Mouse (Mus musculus) liver, embryonic 12.5 days (tissue): ENCODE measurements around the gene Tmem170. TPM values are rescaled to one million over a fixed set of nuclear protein-coding genes. Genes with fewer than 3 reads are reported as not detected.

Experiments used
- ATAC-seq: fragments of 200-750 bp; cut with Nextera tagmentation; 2 replicates; pipeline ENCODE4 v1.8.0; 2017; ENCODE audit warnings: moderate number of reproducible peaks, mild to moderate bottlenecking, moderate library complexity
- H3K27ac ChIP-seq: fragments of 300-500 bp; sonication (generic); 2 replicates; pipeline ENCODE4 v1.5.1; 2016; ENCODE audit warnings: mild to moderate bottlenecking
- H3K27me3 ChIP-seq: fragments of 300-500 bp; sonication (generic); replicated peaks from 2 replicates; pipeline ENCODE4 v1.6.1; 2016; ENCODE audit warnings: mild to moderate bottlenecking, moderate library complexity
- H3K36me3 ChIP-seq: fragments of 300-500 bp; sonication (generic); 2 replicates; pipeline ENCODE4 v1.6.1; 2016; ENCODE audit warnings: mild to moderate bottlenecking, moderate library complexity
- H3K4me1 ChIP-seq: fragments of 300-500 bp; sonication (generic); 2 replicates; pipeline ENCODE4 v1.6.1; 2016
- H3K4me2 ChIP-seq: fragments of 300-500 bp; sonication (generic); 2 replicates; pipeline ENCODE4 v1.6.1; 2016; ENCODE audit warnings: mild to moderate bottlenecking, moderate library complexity
- H3K4me3 ChIP-seq: fragments of 300-500 bp; sonication (generic); 2 replicates; pipeline ENCODE4 v1.5.1; 2016; ENCODE audit warnings: mild to moderate bottlenecking, moderate library complexity
- H3K9ac ChIP-seq: fragments of 300-500 bp; sonication (generic); 2 replicates; pipeline ENCODE4 v1.6.1; 2016; ENCODE audit warnings: mild to moderate bottlenecking, moderate library complexity
- H3K9me3 ChIP-seq: fragments of 300-500 bp; sonication (generic); replicated peaks from 2 replicates; pipeline ENCODE4 v1.6.1; 2016; ENCODE audit warnings: mild to moderate bottlenecking, moderate library complexity
- WGBS: fragments of 180-500 bp; shearing (Covaris S2); methylation state at CpG from one replicate; pipeline ENCODE4 v1.1.7; 2016; ENCODE audit not compliant: insufficient replicate concordance; 5-methylcytosine and 5-hydroxymethylcytosine counted together
- polyA plus RNA-seq: library from polyadenylated mRNA; unstranded; fragments of >200 nt; fragmentation: Nextera tagmentation; extraction: Ambion mirVana; gene quantifications from 2 replicates; pipeline ENCODE4 v1.2.1, GENCODE M21; 2016

Tmem170 gene
- 5.6 and 6.0 TPM in 2 replicates for polyA plus RNA-seq

GRCm38 (mm10) chr8:111876355-111876948, at the start of gene Tmem170:
Gene Tmem170, minus strand, starts transcription at chr8:111876750.
- Histone ChIP-seq H3K4me3 (peak within 1 kb of the TSS; percentile 80), H3K27ac (peak within 1 kb of the TSS; percentile 81), H3K4me1 (peaks cover 21% of the 10 kb centered on the region), H3K9ac (peak within 1 kb of the TSS; percentile 82), H3K27me3 (no peaks in the 10 kb centered on the region), H3K9me3 (no peaks in the 10 kb centered on the region), H3K4me2 (peak within 1 kb of the TSS; percentile 93), H3K36me3 (no peaks in the 10 kb centered on the region)
- ATAC-seq = peak; percentile 99
- WGBS = under 1% methylated on average over 53 of the region's 53 CpGs

DNA sequence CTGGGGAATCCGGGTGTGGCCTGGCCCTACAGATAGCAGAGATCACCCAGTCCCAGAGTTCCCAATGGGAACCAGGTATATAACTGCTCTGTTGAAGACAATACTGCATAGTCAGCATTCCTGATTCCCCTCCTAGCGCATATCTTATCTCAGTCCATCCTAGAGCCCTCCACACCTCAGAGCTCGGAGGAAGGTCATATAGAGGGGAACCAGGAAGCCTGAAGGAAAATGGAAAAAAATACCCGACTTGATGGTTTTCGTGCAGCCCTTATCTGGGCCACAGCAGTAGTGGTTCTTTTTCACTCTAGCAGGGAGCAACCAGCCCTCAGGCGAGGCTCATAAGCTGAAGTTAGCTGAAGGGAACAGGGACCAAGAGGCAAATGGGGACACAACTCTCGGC, 48.4 kb upstream of the Tmem170 start:
- H3K9me3 ChIP-seq = no peaks in the 10 kb centered on the region
- peaks cover 50% of the 10 kb centered on the region for H3K4me1 ChIP-seq
- H3K27ac ChIP-seq = peak overlapping the region; percentile 69
- no peak overlapping the region for H3K9ac ChIP-seq
- 0 out of 2 replicates have a peak, but pooled peaks have one; percentile 9 for ATAC-seq
- no peak overlapping the region for H3K4me3 ChIP-seq
- WGBS = 22% methylated on average over 7 of the region's 7 CpGs
- peak overlapping the region; percentile 12; the same call in 1 of the 2 replicates for H3K4me2 ChIP-seq
- no peaks in the 10 kb centered on the region for H3K27me3 ChIP-seq
- H3K36me3 ChIP-seq = no peaks in the 10 kb centered on the region

DNA sequence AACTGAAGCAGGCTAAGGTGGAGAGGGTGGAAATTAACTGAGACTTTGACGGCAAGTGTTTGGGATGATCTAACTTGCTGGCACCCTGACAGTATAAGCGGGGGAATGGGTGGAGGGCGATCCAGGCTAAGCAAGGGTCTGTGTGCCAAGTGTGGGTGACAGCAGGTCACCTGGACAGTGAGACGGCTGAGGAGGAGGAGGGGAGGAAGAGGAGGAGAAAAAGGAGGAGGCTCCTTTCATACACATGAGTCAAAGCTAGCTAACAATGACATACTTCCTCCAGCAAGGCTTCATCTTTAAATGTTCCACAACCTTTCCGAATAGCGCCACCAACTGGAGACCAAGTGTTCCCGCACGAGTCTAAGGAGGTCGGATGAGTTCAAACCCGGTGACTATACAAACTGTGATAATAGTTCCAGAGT, 46.8 kb upstream of the Tmem170 start:
- no peaks in the 10 kb centered on the region for H3K36me3 ChIP-seq
- peak; percentile 43; the same call in 1 of the 2 replicates for ATAC-seq
- WGBS = 25% methylated on average over 10 of the region's 10 CpGs

GRCm38 (mm10) chr8:111920971-111921370, 44.4 kb upstream of the Tmem170 start:
- Histone ChIP-seq H3K27ac (no peak overlapping the region), H3K27me3 (peaks cover 4% of the 10 kb centered on the region; the same call in 1 of the 2 replicates), H3K4me1 (peaks cover 23% of the 10 kb centered on the region), H3K4me2 (no peak overlapping the region), H3K36me3 (no peaks in the 10 kb centered on the region), H3K4me3 (no peak overlapping the region), H3K9ac (no peak overlapping the region), H3K9me3 (no peaks in the 10 kb centered on the region)
- no peak for ATAC-seq
- 45% methylated on average over 4 of the region's 4 CpGs for WGBS

More for the DNA sequence above, 46.8 kb upstream of the Tmem170 start:
- H3K4me2 ChIP-seq = no peak overlapping the region
- H3K27me3 ChIP-seq = no peaks in the 10 kb centered on the region
- H3K4me3 ChIP-seq = no peak overlapping the region
- no peak overlapping the region for H3K27ac ChIP-seq
- H3K9ac ChIP-seq = no peak overlapping the region
- peaks cover 34% of the 10 kb centered on the region for H3K4me1 ChIP-seq
- no peaks in the 10 kb centered on the region for H3K9me3 ChIP-seq

- Histone ChIP-seq H3K9ac (no peak overlapping the region), H3K9me3 (no peaks in the 10 kb centered on the region), H3K4me2 (no peak overlapping the region), H3K4me1 (peaks cover 12% of the 10 kb centered on the region), H3K27ac (no peak overlapping the region), H3K36me3 (no peaks in the 10 kb centered on the region), H3K27me3 (peaks cover 10% of the 10 kb centered on the region; the same call in 1 of the 2 replicates), H3K4me3 (no peak overlapping the region)
- 66% methylated on average over 2 of the region's 2 CpGs for WGBS
- no peak for ATAC-seq
Observed at GRCm38 (mm10) chr8:111919663-111920062, 43.1 kb upstream of the Tmem170 start.

DNA sequence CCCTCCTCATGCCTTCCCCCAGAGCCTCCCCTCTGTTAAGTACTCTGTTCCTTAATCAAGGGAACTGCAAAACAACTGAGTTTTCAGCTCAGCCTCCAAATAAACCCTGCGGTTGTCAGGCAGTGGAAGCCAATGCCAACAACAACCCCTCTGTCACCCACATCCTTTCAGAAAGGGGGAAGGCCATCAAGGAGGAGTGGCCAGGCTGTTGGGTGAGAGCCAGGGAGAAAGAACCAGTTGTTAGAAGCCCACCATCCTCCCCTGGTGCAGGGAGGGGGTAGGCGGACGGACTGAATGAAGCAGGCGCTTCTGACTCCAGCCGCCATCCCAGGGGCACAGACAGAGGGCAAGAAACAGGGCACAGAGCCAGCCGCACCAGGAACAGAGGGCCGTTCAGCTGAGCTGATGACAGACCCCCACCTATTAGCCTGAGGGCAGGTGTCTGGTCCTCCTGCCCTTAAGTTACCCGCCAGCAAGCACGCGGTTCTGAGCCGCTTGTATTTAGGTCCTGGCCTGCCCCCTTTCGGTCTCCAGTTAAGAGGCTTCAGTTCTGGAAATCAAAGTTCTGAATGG, 36.4 kb upstream of the Tmem170 start:
- Histone ChIP-seq H3K4me3 (no peak overlapping the region), H3K27ac (no peak overlapping the region), H3K36me3 (no peaks in the 10 kb centered on the region), H3K9me3 (no peaks in the 10 kb centered on the region), H3K4me2 (no peak overlapping the region), H3K9ac (no peak overlapping the region), H3K4me1 (no peaks in the 10 kb centered on the region), H3K27me3 (peaks cover 75% of the 10 kb centered on the region)
- WGBS = 56% methylated on average over 12 of the region's 12 CpGs
- ATAC-seq = no peak

GRCm38 (mm10) chr8:111911572-111911971, 35.0 kb upstream of the Tmem170 start:
- ATAC-seq = no peak
- no peak overlapping the region for H3K4me3 ChIP-seq
- peaks cover 77% of the 10 kb centered on the region for H3K27me3 ChIP-seq
- no peaks in the 10 kb centered on the region for H3K9me3 ChIP-seq
- H3K36me3 ChIP-seq = no peaks in the 10 kb centered on the region
- no peak overlapping the region for H3K9ac ChIP-seq
- H3K27ac ChIP-seq = no peak overlapping the region
- H3K4me2 ChIP-seq = no peak overlapping the region
- 53% methylated on average over 7 of the region's 7 CpGs for WGBS
- no peaks in the 10 kb centered on the region for H3K4me1 ChIP-seq

DNA sequence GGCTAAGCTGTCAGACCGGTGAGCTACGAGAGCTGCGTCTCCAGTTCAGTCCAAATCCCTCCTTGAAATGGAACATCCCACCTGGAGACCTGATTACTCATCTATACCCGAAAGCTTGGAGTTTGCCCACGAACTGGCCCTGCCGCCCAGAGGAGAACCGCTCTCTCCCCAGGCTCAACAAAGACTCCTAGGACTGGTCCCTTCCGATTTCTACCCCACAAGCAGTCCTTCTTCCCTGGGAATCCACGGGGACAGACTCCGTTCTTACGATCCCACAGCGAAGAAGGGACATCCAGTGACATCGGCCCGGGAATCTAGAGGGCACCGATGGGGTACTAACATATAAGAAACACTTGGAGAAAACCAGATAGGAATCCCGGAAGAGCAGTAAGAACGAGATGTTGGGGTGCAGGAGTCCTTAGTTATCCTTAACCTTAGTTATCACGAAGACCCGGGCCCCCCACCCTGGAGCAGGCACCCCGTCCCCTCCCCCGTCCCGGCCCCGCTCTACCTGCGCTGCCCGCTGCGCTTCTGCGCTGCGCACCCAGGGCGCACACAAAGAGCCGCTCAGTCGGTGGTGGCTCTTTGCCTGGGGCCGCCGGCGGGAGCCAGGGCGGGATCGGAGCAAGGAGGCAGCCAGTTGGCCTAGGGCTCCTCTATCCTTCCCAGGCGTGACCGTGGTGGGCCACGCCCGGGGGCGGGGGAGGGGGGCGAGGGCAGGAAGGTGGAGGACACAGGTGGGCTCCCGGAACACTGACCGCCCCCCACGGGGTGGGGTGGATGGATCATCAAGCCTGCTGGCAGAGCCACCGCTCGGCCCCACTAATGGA, 33.3 kb upstream of the Tmem170 start, which contains the start of gene Chst5:
Gene Chst5 (minus strand): TSS at position 827 of the 830 bp plus-strand sequence.
- no peak within 1 kb of the TSS for H3K27ac ChIP-seq
- H3K4me1 ChIP-seq = no peaks in the 10 kb centered on the region
- H3K36me3 ChIP-seq = no peaks in the 10 kb centered on the region
- ATAC-seq = no peak
- H3K4me3 ChIP-seq = peak within 1 kb of the TSS; percentile 29
- peaks cover 73% of the 10 kb centered on the region for H3K27me3 ChIP-seq
- no peaks in the 10 kb centered on the region for H3K9me3 ChIP-seq
- H3K9ac ChIP-seq = peak within 1 kb of the TSS; percentile 8; the same call in 1 of the 2 replicates
- peak within 1 kb of the TSS; percentile 48 for H3K4me2 ChIP-seq
- 12% methylated on average over 47 of the region's 47 CpGs for WGBS

GRCm38 (mm10) chr8:111905500-111906121, 29.1 kb upstream of the Tmem170 start:
- Histone ChIP-seq H3K9me3 (no peaks in the 10 kb centered on the region), H3K4me3 (no peak overlapping the region), H3K9ac (no peak overlapping the region), H3K27ac (no peak overlapping the region), H3K36me3 (no peaks in the 10 kb centered on the region), H3K4me2 (no peak overlapping the region), H3K27me3 (peaks cover 50% of the 10 kb centered on the region), H3K4me1 (no peaks in the 10 kb centered on the region)
- ATAC-seq = no peak
- 49% methylated on average over 8 of the region's 8 CpGs for WGBS

- no peak for ATAC-seq
- Histone ChIP-seq H3K4me3 (no peak overlapping the region), H3K9ac (no peak overlapping the region), H3K4me2 (no peak overlapping the region), H3K36me3 (no peaks in the 10 kb centered on the region), H3K27me3 (peaks cover 26% of the 10 kb centered on the region; the same call in 1 of the 2 replicates), H3K9me3 (no peaks in the 10 kb centered on the region), H3K27ac (no peak overlapping the region), H3K4me1 (no peaks in the 10 kb centered on the region)
- WGBS = 52% methylated on average over 5 of the region's 5 CpGs
Observed at GRCm38 (mm10) chr8:111902080-111902479, 25.5 kb upstream of the Tmem170 start.

- H3K9ac ChIP-seq = no peak overlapping the region
- 44% methylated on average over 10 of the region's 10 CpGs for WGBS
- H3K9me3 ChIP-seq = 0 out of 2 replicates have a peak, but pooled peaks cover 3% of the 10 kb centered on the region
- ATAC-seq = no peak
- H3K36me3 ChIP-seq = no peaks in the 10 kb centered on the region
- no peak overlapping the region for H3K27ac ChIP-seq
- H3K4me3 ChIP-seq = no peak overlapping the region
- H3K4me2 ChIP-seq = no peak overlapping the region
- no peaks in the 10 kb centered on the region for H3K4me1 ChIP-seq
- H3K27me3 ChIP-seq = peaks cover 13% of the 10 kb centered on the region; the same call in 1 of the 2 replicates
Observed at GRCm38 (mm10) chr8:111898586-111898985, 22.0 kb upstream of the Tmem170 start.
